Mouse (Mus musculus) liver, embryonic 15.5 days (tissue): Measurements from ENCODE around the gene Fzd1. TPM values are rescaled to one million over a fixed set of nuclear protein-coding genes. Genes with fewer than 3 reads are reported as not detected.
A peak's percentile ranks its signal among the peaks of the same experiment; 100 is the strongest.

Experiments
- ATAC-seq: fragments of 200-750 bp; cut with Nextera tagmentation; 2 replicates; pipeline ENCODE4 v1.8.0; 2017; ENCODE audit warnings: moderate number of reproducible peaks, mild to moderate bottlenecking, moderate library complexity; ENCODE audit not compliant: insufficient read depth
- H3K27ac ChIP-seq: fragments of 300-500 bp; sonication (generic); replicated peaks from 2 replicates; pipeline ENCODE4 v1.5.1; 2015; ENCODE audit warnings: mild to moderate bottlenecking, inconsistent platforms
- H3K27me3 ChIP-seq: fragments of 300-500 bp; sonication (generic); 2 replicates; pipeline ENCODE4 v1.6.1; 2015; ENCODE audit warnings: mild to moderate bottlenecking, inconsistent platforms
- H3K36me3 ChIP-seq: fragments of 300-500 bp; sonication (generic); replicated peaks from 2 replicates; pipeline ENCODE4 v1.6.1; 2015; ENCODE audit warnings: moderate library complexity, mild to moderate bottlenecking, inconsistent platforms
- H3K4me1 ChIP-seq: fragments of 300-500 bp; sonication (generic); replicated peaks from 2 replicates; pipeline ENCODE4 v1.6.1; 2015; ENCODE audit warnings: inconsistent platforms
- H3K4me2 ChIP-seq: fragments of 300-500 bp; sonication (generic); 2 replicates; pipeline ENCODE4 v1.6.1; 2015; ENCODE audit warnings: moderate library complexity, mild to moderate bottlenecking, inconsistent platforms
- H3K4me3 ChIP-seq: fragments of 300-500 bp; sonication (generic); replicated peaks from 2 replicates; pipeline ENCODE4 v1.5.1; 2015; ENCODE audit warnings: mild to moderate bottlenecking, inconsistent platforms
- H3K9ac ChIP-seq: fragments of 300-500 bp; sonication (generic); 2 replicates; pipeline ENCODE4 v1.6.1; 2015; ENCODE audit warnings: moderate library complexity, mild to moderate bottlenecking, inconsistent platforms
- H3K9me3 ChIP-seq: fragments of 300-500 bp; sonication (generic); replicated peaks from 2 replicates; pipeline ENCODE4 v1.6.1; 2016; ENCODE audit warnings: inconsistent platforms
- WGBS: fragments of 180-500 bp; shearing (Covaris S2); methylation state at CpG from one replicate; pipeline ENCODE4 v1.1.7; 2015; ENCODE audit warnings: mixed read lengths; ENCODE audit not compliant: insufficient replicate concordance; 5-methylcytosine and 5-hydroxymethylcytosine counted together
- polyA plus RNA-seq: library from polyadenylated mRNA; unstranded; fragments of >200 nt; fragmentation: Nextera tagmentation; extraction: Ambion mirVana; gene quantifications from 2 replicates; pipeline ENCODE4 v1.2.1, GENCODE M21; 2015

The Fzd1 gene
- polyA plus RNA-seq, 1 experiment from 2014 or later: 3.4 TPM

- Histone ChIP-seq H3K9ac (no peak overlapping the region), H3K36me3 (no peaks in the 10 kb centered on the region)
These were observed 15.4 kb upstream of the Fzd1 start for GRCm38 (mm10) chr5:4773090-4773772.

GRCm38 (mm10) chr5:4770609-4771008 lies 12.8 kb upstream of the Fzd1 start:
- H3K9ac ChIP-seq: no peak overlapping the region
- no peak for ATAC-seq
- H3K36me3 ChIP-seq: no peaks in the 10 kb centered on the region
- H3K4me2 ChIP-seq: no peak overlapping the region
- H3K4me1 ChIP-seq: no peaks in the 10 kb centered on the region
- WGBS: 27% methylated on average over 1 of the region's 1 CpGs
- no peak overlapping the region for H3K27ac ChIP-seq
- no peaks in the 10 kb centered on the region for H3K27me3 ChIP-seq
- H3K9me3 ChIP-seq: no peaks in the 10 kb centered on the region
- no peak overlapping the region for H3K4me3 ChIP-seq

More at GRCm38 (mm10) chr5:4773090-4773772, 15.4 kb upstream of the Fzd1 start:
- Histone ChIP-seq H3K4me1 (no peaks in the 10 kb centered on the region), H3K27ac (no peak overlapping the region), H3K4me3 (no peak overlapping the region), H3K9me3 (no peaks in the 10 kb centered on the region), H3K27me3 (no peaks in the 10 kb centered on the region), H3K4me2 (no peak overlapping the region)
- WGBS: 50% methylated on average over 9 of the region's 9 CpGs
- ATAC-seq: no peak

- no peak overlapping the region for H3K27ac ChIP-seq
- ATAC-seq: no peak
- WGBS: 25% methylated on average over 2 of the region's 2 CpGs
These were observed 10.1 kb upstream of the Fzd1 start for GRCm38 (mm10) chr5:4767896-4768295.

GRCm38 (mm10) chr5:4766719-4767118 lies 8.9 kb upstream of the Fzd1 start:
- no peaks in the 10 kb centered on the region for H3K4me1 ChIP-seq
- no peak overlapping the region for H3K4me3 ChIP-seq
- H3K9ac ChIP-seq: no peak overlapping the region
- ATAC-seq: no peak
- no peak overlapping the region for H3K4me2 ChIP-seq
- 61% methylated on average over 5 of the region's 5 CpGs for WGBS
- H3K9me3 ChIP-seq: no peaks in the 10 kb centered on the region
- H3K27me3 ChIP-seq: no peaks in the 10 kb centered on the region
- no peaks in the 10 kb centered on the region for H3K36me3 ChIP-seq
- H3K27ac ChIP-seq: no peak overlapping the region

More at GRCm38 (mm10) chr5:4767896-4768295, 10.1 kb upstream of the Fzd1 start:
- Histone ChIP-seq H3K27me3 (no peaks in the 10 kb centered on the region), H3K9me3 (no peaks in the 10 kb centered on the region), H3K36me3 (no peaks in the 10 kb centered on the region), H3K4me2 (no peak overlapping the region), H3K4me1 (no peaks in the 10 kb centered on the region), H3K9ac (no peak overlapping the region), H3K4me3 (no peak overlapping the region)

GRCm38 (mm10) chr5:4761891-4762290 lies 4.1 kb upstream of the Fzd1 start:
- Histone ChIP-seq H3K4me1 (no peaks in the 10 kb centered on the region), H3K9me3 (no peaks in the 10 kb centered on the region), H3K27ac (no peak overlapping the region), H3K4me2 (no peak overlapping the region), H3K9ac (no peak overlapping the region), H3K4me3 (no peak overlapping the region), H3K27me3 (peaks cover 32% of the 10 kb centered on the region), H3K36me3 (no peaks in the 10 kb centered on the region)
- no peak for ATAC-seq

- no peaks in the 10 kb centered on the region for H3K4me1 ChIP-seq
- 1% methylated on average over 23 of the region's 23 CpGs for WGBS
These were observed 671 bp upstream of the Fzd1 start for GRCm38 (mm10) chr5:4758331-4759080.

GRCm38 (mm10) chr5:4756871-4757711 lies 744 bp downstream of the Fzd1 start:
- no peaks in the 10 kb centered on the region for H3K9me3 ChIP-seq
- under 1% methylated on average over 79 of the region's 80 CpGs for WGBS
- H3K4me3 ChIP-seq: peak overlapping the region; percentile 59
- peak overlapping the region; percentile 63 for H3K4me2 ChIP-seq
- H3K4me1 ChIP-seq: no peaks in the 10 kb centered on the region
- H3K27me3 ChIP-seq: peaks cover 62% of the 10 kb centered on the region
- ATAC-seq: peak; percentile 62
- peak overlapping the region; percentile 73 for H3K27ac ChIP-seq
- peak overlapping the region; percentile 35; the same call in 1 of the 2 replicates for H3K9ac ChIP-seq
- H3K36me3 ChIP-seq: no peaks in the 10 kb centered on the region

More at GRCm38 (mm10) chr5:4758331-4759080, 671 bp upstream of the Fzd1 start:
- H3K4me2 ChIP-seq: peak overlapping the region; percentile 63
- H3K27me3 ChIP-seq: peaks cover 62% of the 10 kb centered on the region
- ATAC-seq: no peak; the same call in 1 of the 2 replicates
- peak overlapping the region; percentile 45; the same call in 1 of the 2 replicates for H3K27ac ChIP-seq
- no peaks in the 10 kb centered on the region for H3K36me3 ChIP-seq
- H3K9ac ChIP-seq: no peak overlapping the region
- peak overlapping the region; percentile 59 for H3K4me3 ChIP-seq
- no peaks in the 10 kb centered on the region for H3K9me3 ChIP-seq

- no peak for ATAC-seq
- H3K4me3 ChIP-seq: peak overlapping the region; percentile 59
- H3K27ac ChIP-seq: no peak overlapping the region
- no peaks in the 10 kb centered on the region for H3K4me1 ChIP-seq
- H3K4me2 ChIP-seq: peak overlapping the region; percentile 63
- H3K9me3 ChIP-seq: no peaks in the 10 kb centered on the region
- H3K9ac ChIP-seq: no peak overlapping the region
- WGBS: 6% methylated on average over 43 of the region's 43 CpGs
- H3K36me3 ChIP-seq: no peaks in the 10 kb centered on the region
- H3K27me3 ChIP-seq: peaks cover 62% of the 10 kb centered on the region
These were observed 1.7 kb downstream of the Fzd1 start for GRCm38 (mm10) chr5:4756001-4756681.

- Histone ChIP-seq H3K4me1 (no peaks in the 10 kb centered on the region), H3K4me3 (peak overlapping the region; percentile 59; the same call in 1 of the 2 replicates), H3K36me3 (no peaks in the 10 kb centered on the region), H3K4me2 (no peak overlapping the region), H3K9me3 (no peaks in the 10 kb centered on the region), H3K27ac (no peak overlapping the region), H3K27me3 (peaks cover 62% of the 10 kb centered on the region), H3K9ac (no peak overlapping the region)
- ATAC-seq: no peak
- WGBS: 37% methylated on average over 11 of the region's 11 CpGs
These were observed 2.5 kb downstream of the Fzd1 start for GRCm38 (mm10) chr5:4755326-4755725.

- no peak overlapping the region for H3K9ac ChIP-seq
- H3K4me2 ChIP-seq: no peak overlapping the region
- no peak overlapping the region for H3K27ac ChIP-seq
- H3K27me3 ChIP-seq: peaks cover 59% of the 10 kb centered on the region
- H3K4me1 ChIP-seq: no peaks in the 10 kb centered on the region
- 33% methylated on average over 9 of the region's 9 CpGs for WGBS
- H3K36me3 ChIP-seq: no peaks in the 10 kb centered on the region
- no peak for ATAC-seq
- H3K4me3 ChIP-seq: no peak overlapping the region
- H3K9me3 ChIP-seq: no peaks in the 10 kb centered on the region
These were observed 3.0 kb downstream of the Fzd1 start for GRCm38 (mm10) chr5:4754701-4755281.
